Mouse (Mus musculus): ENCODE data around the gene Dph3. TPM values are rescaled to one million over a fixed set of nuclear protein-coding genes. Genes with fewer than 3 reads are reported as not detected.
"Not testable (repeated sequence)": the region's sequence is repeated elsewhere in the genome, so short reads cannot be mapped to it uniquely, and the experiment has no call there.

Dph3 gene
- polyA plus RNA-seq (2012; ENCODE audit: insufficient read depth, insufficient read length, low replicate concordance, missing spikeins): not detected in 2 replicates

DNA sequence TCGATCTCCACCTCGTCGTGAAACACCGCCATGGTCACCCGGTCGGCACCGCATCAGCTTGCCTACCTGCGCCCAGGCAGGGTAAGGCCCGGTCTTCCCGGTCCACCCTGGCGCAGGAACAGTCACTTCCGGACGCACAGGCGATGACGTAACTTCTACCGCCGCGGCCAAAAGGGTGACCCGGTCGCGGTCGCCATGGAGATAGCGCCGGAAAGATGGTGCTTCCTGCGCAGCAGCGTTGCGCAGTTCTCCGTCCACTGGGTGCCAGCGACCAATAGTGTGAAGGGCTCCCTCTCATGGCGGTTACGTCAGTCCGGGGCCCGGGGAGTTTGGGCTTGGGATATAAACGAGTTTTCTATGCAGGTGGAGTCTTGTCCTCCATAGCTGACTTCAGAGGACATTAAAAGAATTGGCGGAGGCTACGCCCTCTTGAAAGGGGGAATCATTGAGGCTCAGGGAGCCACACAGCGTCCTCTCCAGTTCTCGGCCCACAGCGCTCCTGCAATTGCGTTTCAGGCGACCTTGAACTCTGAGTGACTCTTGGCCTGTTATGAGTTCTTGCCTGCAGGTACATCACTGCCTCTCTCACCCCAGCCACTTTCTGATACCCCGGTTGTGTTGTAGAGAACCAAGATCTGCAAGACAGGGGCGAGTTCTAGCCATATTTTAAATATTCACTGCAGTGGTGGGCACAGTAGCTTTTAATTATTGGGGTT lies at the start of gene Dph3:
Gene Dph3 (minus strand): TSS at position 244 of the 716 bp plus-strand sequence.
- Histone ChIP-seq H3K4me3 (ENCODE audit: insufficient read depth, low read depth, low read length) (peak within 1 kb of the TSS; percentile 71), H3K4me1 (ENCODE audit: control insufficient read depth, insufficient read depth, low read length) (peaks cover 2% of the 10 kb centered on the region; the same call in 1 of the 2 replicates), H3K27ac (ENCODE audit: insufficient read depth, low read depth, low read length) (peak within 1 kb of the TSS; percentile 73)
- TF ChIP-seq POLR2A (IDR thresholded peaks at IDR 0.05; ENCODE audit: insufficient read depth, low read depth, low read length) (peak; percentile 82), CTCF (IDR thresholded peaks at IDR 0.05; ENCODE audit: insufficient read depth, low read depth, low read length) (no peak)
- WGBS: under 1% methylated on average over 43 of the region's 43 CpGs

DNA sequence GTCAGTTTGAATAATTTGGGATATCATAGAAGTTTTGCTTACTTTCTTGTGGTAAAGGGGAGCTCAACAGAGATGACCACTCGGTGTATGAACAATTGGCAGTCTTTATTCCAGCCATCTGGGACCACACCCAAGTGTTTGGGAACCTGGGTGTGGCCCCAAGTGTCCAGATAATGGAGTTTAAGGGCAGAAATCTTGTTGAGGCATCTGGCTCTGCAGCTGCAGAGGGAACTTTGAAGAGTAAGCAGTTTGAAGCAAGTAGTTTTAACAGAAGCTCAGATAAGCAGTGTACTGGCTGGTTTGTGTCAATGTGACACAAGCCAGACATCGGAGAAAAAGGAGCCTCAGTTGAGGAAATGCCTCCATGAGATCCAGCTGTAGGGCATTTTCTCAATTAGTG lies 48.8 kb upstream of the Dph3 start:
- Histone ChIP-seq H3K4me1 (ENCODE audit: control insufficient read depth, insufficient read depth, low read length) (no peaks in the 10 kb centered on the region), H3K27ac (ENCODE audit: insufficient read depth, low read depth, low read length) (no peak overlapping the region), H3K4me3 (ENCODE audit: insufficient read depth, low read depth, low read length) (no peak overlapping the region)
- WGBS: 74% methylated on average over 2 of the region's 2 CpGs
- TF ChIP-seq CTCF (IDR thresholded peaks at IDR 0.05; ENCODE audit: insufficient read depth, low read depth, low read length) (no peak), POLR2A (IDR thresholded peaks at IDR 0.05; ENCODE audit: insufficient read depth, low read depth, low read length) (no peak)

DNA sequence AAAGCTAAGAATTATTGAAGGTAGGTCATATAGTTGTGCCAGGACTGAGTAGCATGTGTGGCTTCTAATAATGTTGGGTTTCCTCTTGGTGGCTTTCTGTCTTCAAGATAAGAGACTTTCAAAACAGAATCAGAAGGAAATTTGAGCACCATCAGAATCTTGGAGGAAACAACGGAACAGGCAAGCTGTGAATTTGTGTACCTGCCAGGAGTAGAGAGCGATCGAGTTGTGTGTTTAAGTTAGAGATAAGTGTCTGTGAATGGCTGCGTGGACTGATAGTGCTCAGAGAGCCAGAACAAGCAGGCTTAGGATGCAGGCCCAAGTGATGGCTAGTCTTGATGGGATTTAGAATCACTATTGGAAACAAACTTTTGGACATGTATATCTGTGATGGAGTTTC lies 46.3 kb upstream of the Dph3 start:
- WGBS: 92% methylated on average over 4 of the region's 4 CpGs
- H3K27ac ChIP-seq (ENCODE audit: insufficient read depth, low read depth, low read length): no peak overlapping the region
- H3K4me1 ChIP-seq (ENCODE audit: control insufficient read depth, insufficient read depth, low read length): no peaks in the 10 kb centered on the region
- no peak overlapping the region for H3K4me3 ChIP-seq (ENCODE audit: insufficient read depth, low read depth, low read length)
- TF ChIP-seq CTCF (IDR thresholded peaks at IDR 0.05; ENCODE audit: insufficient read depth, low read depth, low read length) (no peak), POLR2A (IDR thresholded peaks at IDR 0.05; ENCODE audit: insufficient read depth, low read depth, low read length) (no peak)

DNA sequence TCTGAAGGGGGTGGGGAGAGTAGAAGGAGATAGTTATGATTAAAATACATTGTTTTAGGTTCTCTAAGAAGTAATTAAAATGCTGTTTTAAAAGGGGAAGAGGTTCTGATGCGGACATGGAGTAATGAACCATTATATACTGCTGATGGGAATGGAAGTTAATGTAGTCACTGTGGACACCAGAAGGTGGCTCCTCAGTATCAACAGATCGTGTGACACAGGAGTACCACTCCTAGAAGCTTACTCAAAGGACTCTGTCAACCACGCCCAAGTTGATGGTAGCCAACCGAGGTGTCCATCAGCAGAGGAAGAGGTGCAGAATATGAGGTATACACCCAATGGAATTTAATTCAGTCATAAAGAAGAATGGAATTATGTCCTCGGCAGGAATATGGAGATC lies 42.9 kb upstream of the Dph3 start:
- Histone ChIP-seq H3K4me1 (ENCODE audit: control insufficient read depth, insufficient read depth, low read length) (no peaks in the 10 kb centered on the region), H3K4me3 (ENCODE audit: insufficient read depth, low read depth, low read length) (no peak overlapping the region), H3K27ac (ENCODE audit: insufficient read depth, low read depth, low read length) (no peak overlapping the region)
- WGBS: 81% methylated on average over 5 of the region's 5 CpGs
- no peak for TF ChIP-seq CTCF (IDR thresholded peaks at IDR 0.05; ENCODE audit: insufficient read depth, low read depth, low read length)
- TF ChIP-seq POLR2A (IDR thresholded peaks at IDR 0.05; ENCODE audit: insufficient read depth, low read depth, low read length): no peak

DNA sequence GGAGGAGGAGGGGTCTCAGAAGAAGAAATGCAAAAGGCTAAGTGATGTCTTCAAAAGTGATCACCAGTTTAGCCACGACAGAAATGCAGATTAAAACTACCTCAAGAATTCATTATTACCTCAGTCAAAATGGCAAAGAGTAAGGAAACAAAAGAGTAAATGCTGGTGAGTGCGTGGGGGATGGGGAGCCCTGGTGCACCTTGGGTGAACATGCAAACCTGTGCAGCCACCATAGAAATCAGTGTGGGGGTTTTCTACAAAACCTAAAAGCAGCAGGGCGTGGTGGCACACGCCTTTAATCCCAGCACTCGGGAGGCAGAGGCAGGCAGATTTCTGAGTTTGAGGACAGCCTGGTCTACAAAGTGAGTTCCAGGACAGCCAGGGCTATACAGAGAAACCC lies 39.7 kb upstream of the Dph3 start:
- not testable (repeated sequence) for H3K27ac ChIP-seq (ENCODE audit: insufficient read depth, low read depth, low read length); H3K4me3 ChIP-seq (ENCODE audit: insufficient read depth, low read depth, low read length); H3K4me1 ChIP-seq (ENCODE audit: control insufficient read depth, insufficient read depth, low read length)
- whole genome bisulfite sequencing: 79% methylated on average over 5 of the region's 5 CpGs

DNA sequence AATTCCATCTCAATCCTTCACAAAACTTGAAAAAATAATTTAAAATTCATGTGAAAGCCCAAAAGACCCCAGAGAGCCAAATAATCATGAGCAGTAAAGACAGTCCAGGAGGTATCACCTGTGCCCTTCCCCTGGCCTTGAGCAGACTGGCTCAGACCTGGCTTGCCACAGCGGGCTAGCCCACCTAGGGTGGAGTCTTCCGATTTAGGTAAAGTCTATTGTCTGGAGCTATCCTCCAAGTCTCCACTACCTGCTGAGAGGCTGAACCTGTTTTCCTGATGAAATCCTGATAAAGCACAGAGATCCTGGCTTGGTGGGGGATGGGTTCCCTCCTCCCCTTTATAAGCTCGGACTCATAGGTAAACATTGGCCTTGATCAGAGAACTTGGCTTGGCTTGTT lies 38.7 kb upstream of the Dph3 start:
- Histone ChIP-seq H3K4me1 (ENCODE audit: control insufficient read depth, insufficient read depth, low read length) (no peaks in the 10 kb centered on the region), H3K27ac (ENCODE audit: insufficient read depth, low read depth, low read length) (no peak overlapping the region), H3K4me3 (ENCODE audit: insufficient read depth, low read depth, low read length) (no peak overlapping the region)
- TF ChIP-seq POLR2A (IDR thresholded peaks at IDR 0.05; ENCODE audit: insufficient read depth, low read depth, low read length) (no peak), CTCF (IDR thresholded peaks at IDR 0.05; ENCODE audit: insufficient read depth, low read depth, low read length) (no peak)
- 65% methylated on average over 3 of the region's 3 CpGs for WGBS

DNA sequence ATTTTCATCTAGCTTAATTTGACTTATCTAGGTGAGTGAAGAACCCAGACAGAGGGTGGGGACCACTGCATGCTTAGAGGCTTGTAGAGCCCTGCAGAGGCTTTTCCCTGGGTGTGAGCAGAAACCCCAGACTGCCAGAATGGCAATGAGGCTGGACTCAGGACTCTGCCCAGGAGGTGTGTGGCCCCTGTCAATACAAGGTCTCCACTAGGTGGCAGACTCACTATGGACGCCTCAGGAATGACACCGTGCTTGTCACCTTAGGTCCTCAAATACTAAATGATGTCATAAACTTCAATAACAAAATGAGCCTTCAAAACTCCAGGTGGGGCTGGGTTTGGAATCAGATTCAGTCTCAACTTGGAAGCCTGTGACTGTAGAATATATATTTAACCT lies 36.4 kb upstream of the Dph3 start:
- WGBS: 56% methylated on average over 2 of the region's 2 CpGs
- H3K4me1 ChIP-seq (ENCODE audit: control insufficient read depth, insufficient read depth, low read length): no peaks in the 10 kb centered on the region
- TF ChIP-seq CTCF (IDR thresholded peaks at IDR 0.05; ENCODE audit: insufficient read depth, low read depth, low read length) (no peak), POLR2A (IDR thresholded peaks at IDR 0.05; ENCODE audit: insufficient read depth, low read depth, low read length) (no peak)
- no peak overlapping the region for H3K4me3 ChIP-seq (ENCODE audit: insufficient read depth, low read depth, low read length)
- H3K27ac ChIP-seq (ENCODE audit: insufficient read depth, low read depth, low read length): no peak overlapping the region

DNA sequence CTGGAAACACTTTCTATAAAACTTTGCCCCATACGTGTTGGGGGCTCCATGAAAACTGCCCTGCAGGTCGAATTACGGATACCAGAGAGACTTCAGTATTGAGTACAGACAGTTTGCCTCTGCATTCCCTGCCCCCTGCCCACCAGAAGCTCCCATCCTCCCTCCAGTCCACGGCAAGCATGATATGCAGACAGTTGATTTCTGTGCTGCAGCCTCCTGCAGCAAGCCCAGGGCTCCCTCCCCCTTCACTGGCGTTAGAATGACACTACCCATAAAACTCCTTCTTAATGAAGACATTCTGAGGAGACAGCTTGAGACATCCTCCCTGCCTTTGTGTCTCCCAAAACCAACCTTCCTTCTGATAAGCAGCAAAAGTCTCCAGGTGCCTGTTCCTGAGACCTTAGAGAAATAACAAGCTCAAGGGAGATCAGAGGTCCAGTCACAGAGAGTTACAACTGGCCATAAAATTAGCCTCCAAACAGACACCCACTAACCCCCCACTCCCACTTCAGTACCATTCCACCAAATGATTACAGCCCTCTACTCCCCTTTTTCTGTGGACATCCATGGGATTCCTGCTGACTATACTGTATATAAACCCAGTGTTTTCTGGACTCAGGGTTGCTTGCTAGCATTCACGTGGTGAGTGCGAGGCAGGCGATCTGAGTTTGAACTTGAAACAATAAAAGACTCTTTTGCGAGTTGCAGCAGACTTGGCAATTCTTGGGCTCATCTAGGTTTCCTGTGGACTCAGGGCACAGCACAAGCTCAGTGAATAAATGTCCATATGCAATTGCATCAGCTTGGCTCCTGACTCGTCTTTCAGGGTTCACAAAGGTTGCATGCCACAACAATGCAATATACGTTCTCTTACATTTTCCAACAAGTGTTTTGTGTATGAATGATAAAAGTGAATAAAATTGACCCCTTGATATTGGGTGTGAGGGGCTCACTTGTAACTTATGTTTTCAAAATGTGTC lies 35.7 kb upstream of the Dph3 start:
- whole genome bisulfite sequencing: 72% methylated on average over 11 of the region's 11 CpGs
- Histone ChIP-seq H3K27ac (ENCODE audit: insufficient read depth, low read depth, low read length) (no peak overlapping the region), H3K4me1 (ENCODE audit: control insufficient read depth, insufficient read depth, low read length) (no peaks in the 10 kb centered on the region), H3K4me3 (ENCODE audit: insufficient read depth, low read depth, low read length) (no peak overlapping the region)
- TF ChIP-seq POLR2A (IDR thresholded peaks at IDR 0.05; ENCODE audit: insufficient read depth, low read depth, low read length): no peak
- TF ChIP-seq CTCF (IDR thresholded peaks at IDR 0.05; ENCODE audit: insufficient read depth, low read depth, low read length): no peak

DNA sequence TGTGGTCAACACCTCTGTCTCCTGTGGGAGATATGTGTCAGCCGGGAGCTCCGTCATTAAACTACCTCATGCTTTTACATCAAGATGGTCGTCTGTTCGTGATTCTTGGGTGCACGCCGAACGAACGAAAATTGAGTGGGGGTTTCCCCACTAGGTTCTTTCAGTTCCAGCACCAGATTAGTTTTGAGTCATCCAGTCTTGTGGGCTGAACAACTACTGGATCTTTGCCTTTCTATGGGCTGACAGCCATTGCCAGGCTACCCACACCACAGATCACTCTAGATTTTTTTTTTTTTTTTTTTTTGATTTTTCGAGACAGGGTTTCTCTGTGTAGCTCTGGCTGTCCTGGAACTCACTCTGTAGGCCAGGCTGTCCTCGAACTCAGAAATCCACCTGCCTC lies 26.6 kb upstream of the Dph3 start:
- 93% methylated on average over 10 of the region's 10 CpGs for WGBS
- not testable (repeated sequence) for H3K4me3 ChIP-seq (ENCODE audit: insufficient read depth, low read depth, low read length); H3K27ac ChIP-seq (ENCODE audit: insufficient read depth, low read depth, low read length); H3K4me1 ChIP-seq (ENCODE audit: control insufficient read depth, insufficient read depth, low read length)
